Mouse (Mus musculus) brain, embryonic 14.5 days (tissue): Measurements from ENCODE around the gene Gm19684. TPM values are rescaled to one million over a fixed set of nuclear protein-coding genes. Genes with fewer than 3 reads are reported as not detected.
"Not testable (repeated sequence)": the region's sequence is repeated elsewhere in the genome, so short reads cannot be mapped to it uniquely, and the experiment has no call there.

Experiments used
- DNase-seq: peaks from one replicate; pipeline ENCODE4 v3.0.0-alpha.2; 2011; ENCODE audit warnings: low read depth
- CTCF ChIP-seq: fragments of 200-500 bp; IDR thresholded peaks from 2 replicates; pipeline ENCODE4 v1.5.1; 2012; ENCODE audit warnings: inconsistent platforms, mild to moderate bottlenecking, moderate library complexity, borderline replicate concordance; ENCODE audit not compliant: insufficient read depth, insufficient read length; ENCODE audit errors: extremely low read depth
- POLR2A ChIP-seq: fragments of 200-500 bp; IDR thresholded peaks from 2 replicates; pipeline ENCODE4 v1.6.1; 2012; ENCODE audit warnings: mild to moderate bottlenecking, inconsistent platforms, borderline replicate concordance; ENCODE audit not compliant: poor library complexity, insufficient read depth, insufficient read length, severe bottlenecking; ENCODE audit errors: extremely low read depth
- polyA plus RNA-seq: library from polyadenylated mRNA; depleted of rRNA; stranded (reverse); fragments of >200 nt; gene quantifications from 2 replicates; pipeline ENCODE4 v1.2.3, GENCODE M21; 2012; rRNA removed

Gene Gm19684
- polyA plus RNA-seq, 1 experiment = not detected

GRCm38 (mm10) chr17:36154271-36155149 is 33.0 kb downstream of the Gm19684 start:
- DNase-seq = no peak
- no peak for TF ChIP-seq POLR2A
- TF ChIP-seq CTCF = no peak

DNA sequence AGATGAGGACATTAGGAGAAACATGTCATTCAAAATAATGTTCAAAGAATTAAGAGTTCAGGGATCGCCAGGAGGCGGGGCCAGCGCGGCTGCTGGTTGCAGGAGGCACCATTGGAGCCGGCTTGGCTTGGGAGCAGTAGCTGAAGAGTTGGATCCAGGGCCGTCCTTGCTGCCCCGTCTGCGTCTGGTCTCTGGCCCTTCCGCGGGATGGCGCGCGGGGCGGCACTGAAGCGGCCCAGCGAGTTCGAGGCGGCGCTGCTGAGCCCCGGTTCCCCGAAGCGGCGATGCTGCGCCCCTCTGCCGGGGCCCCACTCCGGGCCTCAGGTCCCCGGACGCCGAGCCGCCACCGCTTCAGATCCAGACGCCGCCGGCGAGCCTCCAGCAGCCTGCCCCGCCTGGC is 36.3 kb downstream of the Gm19684 start:
- DNase-seq = peak; percentile 19

DNA sequence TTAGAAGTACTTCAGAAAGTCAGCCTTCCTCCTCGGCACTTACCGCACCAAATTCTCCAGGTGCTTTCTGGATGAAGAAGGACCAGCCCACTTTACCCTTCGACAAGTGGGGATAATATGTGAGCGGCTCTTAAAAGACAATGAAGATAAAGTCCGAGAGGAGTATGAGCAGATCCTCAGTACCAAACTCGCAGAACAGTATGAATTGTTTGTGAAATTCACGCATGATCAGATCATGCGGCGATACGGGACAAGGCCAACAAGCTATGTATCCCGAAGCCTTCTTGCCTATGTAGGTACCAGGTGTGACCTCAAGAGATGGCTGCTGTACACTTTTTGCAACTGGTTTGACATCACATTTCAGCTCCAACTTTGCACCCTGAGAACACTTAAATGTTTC is 36.8 kb downstream of the Gm19684 start:
- DNase-seq = not testable (repeated sequence)

GRCm38 (mm10) chr17:36161129-36162051 is 39.9 kb downstream of the Gm19684 start:
- TF ChIP-seq POLR2A = no peak
- TF ChIP-seq CTCF = no peak
- no peak for DNase-seq

DNA sequence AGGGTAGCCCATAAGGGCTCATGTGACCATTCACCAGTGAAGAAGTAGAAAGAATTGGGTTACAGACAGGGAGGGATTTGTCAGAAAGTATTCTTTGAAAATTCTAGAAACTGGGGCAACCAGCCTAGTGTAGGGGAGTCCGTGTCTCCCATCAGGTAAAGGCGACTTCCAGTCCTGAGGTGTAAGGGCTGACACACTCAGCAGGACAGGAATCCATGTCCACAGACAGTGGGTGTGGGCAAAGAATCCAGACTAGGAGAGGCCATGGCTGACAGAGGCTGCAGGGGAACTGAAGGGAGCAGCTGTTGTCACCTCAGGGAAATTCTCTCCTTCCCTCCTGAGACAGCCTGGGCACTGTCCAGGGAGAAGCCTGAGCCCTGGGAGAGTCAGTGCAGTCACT is 45.4 kb downstream of the Gm19684 start:
- DNase-seq = not testable (repeated sequence)

GRCm38 (mm10) chr17:36167306-36168038 is 46.0 kb downstream of the Gm19684 start:
- no peak for TF ChIP-seq POLR2A
- no peak for TF ChIP-seq CTCF
- no peak for DNase-seq

DNA sequence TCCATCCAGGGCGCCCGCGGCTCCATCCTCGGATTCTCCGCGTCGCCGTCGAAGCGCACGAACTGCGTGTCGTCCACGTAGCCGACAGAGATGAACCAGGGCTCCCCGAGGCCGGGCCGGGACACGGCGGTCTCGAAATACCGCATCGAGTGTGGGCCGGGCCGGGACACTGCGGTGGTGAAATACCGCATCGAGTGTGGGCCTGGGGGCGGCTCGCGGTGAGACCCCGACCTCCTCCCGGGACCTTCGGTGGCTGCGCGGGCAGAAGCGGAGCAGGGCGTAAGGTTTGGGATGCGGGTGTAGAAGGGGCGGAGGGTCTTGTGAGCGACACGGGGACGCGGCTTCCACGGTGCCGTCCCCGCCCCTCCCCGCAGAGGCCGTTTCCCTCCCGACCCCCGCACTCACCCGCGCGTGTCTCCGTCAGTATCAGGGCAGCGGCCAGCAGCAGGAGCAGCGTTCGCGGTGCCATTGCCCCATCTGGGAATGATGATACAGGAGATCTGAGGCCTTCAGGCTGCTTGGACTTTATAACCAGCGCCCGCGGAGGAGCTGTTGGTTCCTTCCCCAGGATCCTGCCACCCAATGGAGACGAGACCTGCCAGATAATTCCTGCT is 46.7 kb downstream of the Gm19684 start, which contains the start of gene Gm8909:
TSS of gene Gm8909 (minus strand) at position 499 of the 614 bp plus-strand sequence.
- no peak for DNase-seq
- TF ChIP-seq POLR2A (no peak), CTCF (no peak)

DNA sequence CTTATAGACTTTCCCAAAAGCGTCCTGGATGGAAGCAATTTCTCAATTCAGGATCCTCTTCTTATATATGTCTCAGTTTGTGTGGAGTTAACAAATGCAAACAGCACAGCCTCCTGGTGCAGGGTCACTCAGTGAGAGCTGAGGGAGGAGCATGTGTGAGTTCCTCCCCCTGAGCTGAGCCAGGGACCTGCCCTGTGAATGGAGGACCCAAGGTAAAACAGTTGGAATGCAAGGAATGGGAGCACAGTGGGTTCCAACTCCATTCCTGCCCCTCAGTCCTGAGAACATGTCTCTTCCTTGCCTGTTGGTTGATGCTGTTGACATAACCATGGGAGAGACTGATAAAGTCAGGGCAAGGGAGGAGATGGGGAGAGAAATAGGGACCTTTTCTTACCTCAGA is 47.6 kb downstream of the Gm19684 start:
- DNase-seq = not testable (repeated sequence)

- no peak for DNase-seq
- TF ChIP-seq POLR2A (no peak), CTCF (no peak)
Measured at GRCm38 (mm10) chr17:36169753-36170152, 48.3 kb downstream of the Gm19684 start.

GRCm38 (mm10) chr17:36170287-36170814 is 48.9 kb downstream of the Gm19684 start:
- TF ChIP-seq CTCF = no peak
- TF ChIP-seq POLR2A = no peak
- DNase-seq = no peak

- not testable (repeated sequence) for DNase-seq
Measured at GRCm38 (mm10) chr17:36176132-36176531, 54.7 kb downstream of the Gm19684 start.

DNA sequence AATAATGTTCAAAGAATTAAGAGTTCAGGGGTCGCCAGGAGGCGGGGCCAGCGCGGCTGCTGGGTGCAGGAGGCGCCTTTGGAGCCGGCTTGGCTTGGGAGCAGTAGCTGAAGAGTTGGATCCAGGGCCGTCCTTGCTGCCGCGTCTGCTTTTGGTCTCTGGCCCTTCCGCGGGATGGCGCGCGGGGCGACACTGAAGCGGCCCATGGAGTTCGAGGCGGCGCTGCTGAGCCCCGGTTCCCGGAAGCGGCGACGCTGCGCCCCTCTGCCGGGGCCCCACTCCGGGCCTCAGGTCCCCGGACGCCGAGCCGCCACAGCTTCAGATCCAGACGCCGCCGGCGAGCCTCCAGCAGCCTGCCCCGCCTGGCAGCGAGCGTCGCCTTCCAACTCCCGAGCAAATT is 57.5 kb downstream of the Gm19684 start:
- peak; percentile 26 for DNase-seq

Other genes with a start within 250 kb of the Gm19684 start
- gene Dhx16, start 241.9 kb upstream of the Gm19684 start, polyA plus RNA-seq = 66.0 and 71.9 TPM in 2 replicates
- gene 2310061I04Rik, start 224.2 kb upstream of the Gm19684 start, polyA plus RNA-seq = 83.5 and 92.4 TPM in 2 replicates
- 638 and 656 TPM in 2 replicates for gene Atat1, start 211.6 kb upstream of the Gm19684 start, polyA plus RNA-seq
- 43.9 and 51.4 TPM in 2 replicates for gene Mrps18b, start 205.3 kb upstream of the Gm19684 start, polyA plus RNA-seq
- gene Ppp1r10, start 205.2 kb upstream of the Gm19684 start, polyA plus RNA-seq = 52.8 and 60.8 TPM in 2 replicates
- gene Abcf1, start 151.9 kb upstream of the Gm19684 start, polyA plus RNA-seq = 78.3 and 89.3 TPM in 2 replicates
- 31.2 and 52.4 TPM in 2 replicates for gene Gnl1, start 141.8 kb upstream of the Gm19684 start, polyA plus RNA-seq
- 72.1 and 81.6 TPM in 2 replicates for gene Prr3, start 141.4 kb upstream of the Gm19684 start, polyA plus RNA-seq
- gene H2-T24, start 101.1 kb upstream of the Gm19684 start, polyA plus RNA-seq = 0.08 and 0.19 TPM in 2 replicates
- 5.4 and 9.9 TPM in 2 replicates for gene H2-T23, start 88.8 kb upstream of the Gm19684 start, polyA plus RNA-seq
- 6.5 and 8.0 TPM in 2 replicates for gene H2-T22, start 78.9 kb upstream of the Gm19684 start, polyA plus RNA-seq
- not detected in 2 replicates for gene Gm6034, start 78.7 kb upstream of the Gm19684 start, polyA plus RNA-seq
- gene Gm11127, start 63.3 kb upstream of the Gm19684 start, polyA plus RNA-seq = 0.06 TPM in 1 of 2 replicates, not detected in the other
- not detected in 2 replicates for gene Gm7030, start 7.7 kb downstream of the Gm19684 start, polyA plus RNA-seq
- gene Gm8909, start 46.9 kb downstream of the Gm19684 start, polyA plus RNA-seq = 0.16 TPM in 1 of 2 replicates, not detected in the other
- not detected in 2 replicates for gene H2-T3, start 68.6 kb downstream of the Gm19684 start, polyA plus RNA-seq
- 76.1 and 111 TPM in 2 replicates for gene Rpp21, start 136.4 kb downstream of the Gm19684 start, polyA plus RNA-seq
- gene Trim39, start 150.6 kb downstream of the Gm19684 start, polyA plus RNA-seq = 45.9 and 47.9 TPM in 2 replicates
- not detected in 2 replicates for gene H2-M10.2, start 164.8 kb downstream of the Gm19684 start, polyA plus RNA-seq
- gene H2-M10.1, start 204.5 kb downstream of the Gm19684 start, polyA plus RNA-seq = not detected in 2 replicates
- gene H2-M10.3, start 246.7 kb downstream of the Gm19684 start, polyA plus RNA-seq = not detected in 2 replicates